Mouse (Mus musculus): ENCODE results near the gene Birc3.

GRCm38 (mm10) chr9:7833421-7833820 is 39.6 kb downstream of the Birc3 start:
- TF ChIP-seq CTCF (IDR thresholded peaks at IDR 0.05; ENCODE audit: low read depth, low read length) (no peak), POLR2A (IDR thresholded peaks at IDR 0.05; ENCODE audit: borderline replicate concordance, low read depth, low read length) (no peak)

All from bone marrow macrophage, adult 2 months (primary cell).